Mouse (Mus musculus) forebrain, embryonic 14.5 days (tissue): ENCODE data around the gene Bcl2l14. TPM values are rescaled to one million over a fixed set of nuclear protein-coding genes. Genes with fewer than 3 reads are reported as not detected.

Experiments used
- ATAC-seq: fragments of 200-750 bp; cut with Nextera tagmentation; 2 replicates; pipeline ENCODE4 v1.8.0; 2017; ENCODE audit warnings: mild to moderate bottlenecking, moderate library complexity
- DNase-seq: peaks from one replicate; pipeline ENCODE4 v3.0.0-alpha.2; 2015; ENCODE audit warnings: low spot score
- H3K27ac ChIP-seq: fragments of 300-500 bp; sonication (generic); 2 replicates; pipeline ENCODE4 v1.5.1; 2014; ENCODE audit warnings: low read depth, mild to moderate bottlenecking, control low read depth, low read length, moderate library complexity
- H3K27me3 ChIP-seq: fragments of 300-500 bp; sonication (generic); replicated peaks from 2 replicates; pipeline ENCODE4 v1.6.1; 2014; ENCODE audit warnings: low read length, control low read depth, mixed read lengths; ENCODE audit not compliant: control insufficient read depth, insufficient read depth
- H3K36me3 ChIP-seq: fragments of 300-500 bp; sonication (generic); 2 replicates; pipeline ENCODE4 v1.6.1; 2014; ENCODE audit warnings: low read length, control low read depth; ENCODE audit not compliant: control insufficient read depth, insufficient read depth
- H3K4me1 ChIP-seq: fragments of 300-500 bp; sonication (generic); 2 replicates; pipeline ENCODE4 v1.6.1; 2014; ENCODE audit warnings: antibody characterized with exemption, low read length, control low read depth; ENCODE audit not compliant: control insufficient read depth, insufficient read depth
- H3K4me2 ChIP-seq: fragments of 300-500 bp; sonication (generic); 2 replicates; pipeline ENCODE4 v1.6.1; 2014; ENCODE audit warnings: mild to moderate bottlenecking, control low read depth, low read length
- H3K4me3 ChIP-seq: fragments of 300-500 bp; sonication (generic); 2 replicates; pipeline ENCODE4 v1.5.1; 2014; ENCODE audit warnings: low read depth, low read length, control low read depth
- H3K9ac ChIP-seq: fragments of 300-500 bp; sonication (generic); 2 replicates; pipeline ENCODE4 v1.6.1; 2014; ENCODE audit warnings: mild to moderate bottlenecking, low read length, control low read depth, moderate library complexity
- H3K9me3 ChIP-seq: fragments of 300-500 bp; sonication (generic); replicated peaks from 2 replicates; pipeline ENCODE4 v1.6.1; 2016; ENCODE audit warnings: low read length, control low read depth, mixed read lengths; ENCODE audit not compliant: control insufficient read depth
- WGBS: fragments of 180-500 bp; shearing (Covaris S2); extraction: QIAGEN DNeasy Blood & Tissue Kit; methylation state at CpG from one replicate; pipeline ENCODE4 v1.1.7; 2014; 5-methylcytosine and 5-hydroxymethylcytosine counted together
- polyA plus RNA-seq: library from polyadenylated mRNA; unstranded; fragments of >200 nt; fragmentation: Nextera tagmentation; extraction: Ambion mirVana; gene quantifications from 2 replicates; pipeline ENCODE4 v1.2.1, GENCODE M21; 2014

Gene Bcl2l14
- polyA plus RNA-seq, 1 experiment from 2014 or later: not detected

GRCm38 (mm10) chr6:134367366-134368281 is 28.5 kb upstream of the Bcl2l14 start:
- DNase-seq (no peak), ATAC-seq (no peak)
- no peak overlapping the region for H3K9ac ChIP-seq
- no peaks in the 10 kb centered on the region for H3K4me1 ChIP-seq
- no peaks in the 10 kb centered on the region for H3K36me3 ChIP-seq
- no peak overlapping the region for H3K27ac ChIP-seq
- H3K4me3 ChIP-seq: no peak overlapping the region
- 65% methylated on average over 12 of the region's 12 CpGs for WGBS
- no peak overlapping the region for H3K4me2 ChIP-seq
- H3K27me3 ChIP-seq: no peaks in the 10 kb centered on the region
- no peaks in the 10 kb centered on the region for H3K9me3 ChIP-seq

GRCm38 (mm10) chr6:134372946-134373345 is 23.2 kb upstream of the Bcl2l14 start:
- Histone ChIP-seq H3K9ac (no peak overlapping the region), H3K36me3 (no peaks in the 10 kb centered on the region), H3K27me3 (no peaks in the 10 kb centered on the region), H3K4me3 (no peak overlapping the region), H3K4me2 (no peak overlapping the region), H3K4me1 (no peaks in the 10 kb centered on the region), H3K9me3 (no peaks in the 10 kb centered on the region), H3K27ac (no peak overlapping the region)
- 76% methylated on average over 2 of the region's 2 CpGs for WGBS
- ATAC-seq (no peak), DNase-seq (no peak)

- Histone ChIP-seq H3K27ac (no peak overlapping the region), H3K4me2 (no peak overlapping the region), H3K9ac (no peak overlapping the region), H3K9me3 (no peaks in the 10 kb centered on the region), H3K27me3 (no peaks in the 10 kb centered on the region), H3K4me1 (no peaks in the 10 kb centered on the region), H3K4me3 (no peak overlapping the region), H3K36me3 (no peaks in the 10 kb centered on the region)
- ATAC-seq (no peak), DNase-seq (peak; percentile 13)
- WGBS: 64% methylated on average over 5 of the region's 5 CpGs
These were observed 18.9 kb upstream of the Bcl2l14 start for GRCm38 (mm10) chr6:134377201-134377600.

GRCm38 (mm10) chr6:134377856-134378255 is 18.3 kb upstream of the Bcl2l14 start:
- H3K4me3 ChIP-seq: no peak overlapping the region
- H3K4me2 ChIP-seq: no peak overlapping the region
- H3K27ac ChIP-seq: no peak overlapping the region
- ATAC-seq: no peak
- 87% methylated on average over 3 of the region's 3 CpGs for WGBS
- H3K9ac ChIP-seq: no peak overlapping the region
- H3K36me3 ChIP-seq: no peaks in the 10 kb centered on the region
- DNase-seq: no peak
- H3K27me3 ChIP-seq: no peaks in the 10 kb centered on the region
- no peaks in the 10 kb centered on the region for H3K9me3 ChIP-seq
- no peaks in the 10 kb centered on the region for H3K4me1 ChIP-seq

- Histone ChIP-seq H3K9ac (no peak overlapping the region), H3K9me3 (no peaks in the 10 kb centered on the region), H3K4me2 (no peak overlapping the region), H3K27ac (no peak overlapping the region), H3K27me3 (no peaks in the 10 kb centered on the region), H3K4me3 (no peak overlapping the region), H3K36me3 (no peaks in the 10 kb centered on the region), H3K4me1 (no peaks in the 10 kb centered on the region)
- WGBS: 87% methylated on average over 6 of the region's 6 CpGs
- ATAC-seq: no peak
- DNase-seq: no peak
These were observed 14.7 kb upstream of the Bcl2l14 start for GRCm38 (mm10) chr6:134381462-134381861.

- no peak for ATAC-seq
- Histone ChIP-seq H3K9me3 (no peaks in the 10 kb centered on the region), H3K36me3 (no peaks in the 10 kb centered on the region), H3K27ac (no peak overlapping the region), H3K4me2 (no peak overlapping the region), H3K4me1 (no peaks in the 10 kb centered on the region), H3K4me3 (no peak overlapping the region), H3K27me3 (no peaks in the 10 kb centered on the region), H3K9ac (no peak overlapping the region)
- no peak for DNase-seq
- 87% methylated on average over 6 of the region's 6 CpGs for WGBS
These were observed 10.2 kb upstream of the Bcl2l14 start for GRCm38 (mm10) chr6:134385931-134386330.

- H3K4me2 ChIP-seq: no peak overlapping the region
- no peak overlapping the region for H3K9ac ChIP-seq
- DNase-seq: no peak
- no peaks in the 10 kb centered on the region for H3K4me1 ChIP-seq
- 85% methylated on average over 10 of the region's 10 CpGs for WGBS
- no peaks in the 10 kb centered on the region for H3K36me3 ChIP-seq
- H3K9me3 ChIP-seq: no peaks in the 10 kb centered on the region
- no peaks in the 10 kb centered on the region for H3K27me3 ChIP-seq
- no peak for ATAC-seq
- no peak overlapping the region for H3K27ac ChIP-seq
- no peak overlapping the region for H3K4me3 ChIP-seq
These were observed 8.7 kb upstream of the Bcl2l14 start for GRCm38 (mm10) chr6:134387396-134387795.

- peak; percentile 70 for ATAC-seq
- Histone ChIP-seq H3K27me3 (no peaks in the 10 kb centered on the region), H3K4me1 (no peaks in the 10 kb centered on the region), H3K9ac (no peak overlapping the region), H3K4me2 (no peak overlapping the region), H3K27ac (no peak overlapping the region), H3K4me3 (no peak overlapping the region), H3K36me3 (no peaks in the 10 kb centered on the region), H3K9me3 (no peaks in the 10 kb centered on the region)
- 63% methylated on average over 24 of the region's 24 CpGs for WGBS
- DNase-seq: peak; percentile 62
These were observed 7.6 kb upstream of the Bcl2l14 start for GRCm38 (mm10) chr6:134388424-134389110.
